Mouse (Mus musculus) brain, embryonic 14.5 days (tissue): ENCODE data around the gene Oaz2.

Experiments
- CTCF ChIP-seq: fragments of 200-500 bp; IDR thresholded peaks from 2 replicates; pipeline ENCODE4 v1.5.1; 2012; ENCODE audit warnings: inconsistent platforms, mild to moderate bottlenecking, moderate library complexity, borderline replicate concordance; ENCODE audit not compliant: insufficient read depth, insufficient read length; ENCODE audit errors: extremely low read depth
- POLR2A ChIP-seq: fragments of 200-500 bp; IDR thresholded peaks from 2 replicates; pipeline ENCODE4 v1.6.1; 2012; ENCODE audit warnings: mild to moderate bottlenecking, inconsistent platforms, borderline replicate concordance; ENCODE audit not compliant: poor library complexity, insufficient read depth, insufficient read length, severe bottlenecking; ENCODE audit errors: extremely low read depth

DNA sequence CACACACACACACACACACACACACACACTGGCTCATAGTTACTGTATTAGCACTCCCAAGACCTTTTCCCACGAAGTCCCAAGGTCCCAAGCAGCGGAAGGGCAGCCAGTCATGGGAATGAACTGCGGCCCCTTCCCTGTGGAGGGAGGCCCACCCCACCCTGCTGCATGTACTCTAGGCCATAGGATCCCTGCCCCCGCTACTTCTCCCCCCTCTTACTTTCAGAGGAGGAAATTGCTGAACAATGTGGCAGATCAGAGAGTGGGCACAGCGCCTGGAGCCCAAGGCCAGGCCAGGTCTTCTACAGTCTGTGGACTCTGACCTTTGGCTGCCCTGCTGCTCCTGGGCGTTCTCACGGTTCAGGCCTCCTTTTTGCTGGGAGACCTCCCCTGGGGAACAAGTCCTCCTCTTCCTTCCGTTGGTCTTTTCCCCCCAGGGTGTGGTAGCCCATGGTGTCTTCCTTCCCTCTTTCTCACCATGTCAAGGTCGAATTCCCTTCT lies 3.7 kb downstream of the Oaz2 start:
- TF ChIP-seq CTCF (no peak), POLR2A (no peak)
